Mouse (Mus musculus) urinary bladder, postnatal 10 days (tissue): ENCODE results near the gene Ptpn12.

ENCODE experiments used
- DNase-seq: peaks from one replicate; pipeline ENCODE4 v3.0.0; 2022; ENCODE audit warnings: low spot score

Ptpn12 gene

DNA sequence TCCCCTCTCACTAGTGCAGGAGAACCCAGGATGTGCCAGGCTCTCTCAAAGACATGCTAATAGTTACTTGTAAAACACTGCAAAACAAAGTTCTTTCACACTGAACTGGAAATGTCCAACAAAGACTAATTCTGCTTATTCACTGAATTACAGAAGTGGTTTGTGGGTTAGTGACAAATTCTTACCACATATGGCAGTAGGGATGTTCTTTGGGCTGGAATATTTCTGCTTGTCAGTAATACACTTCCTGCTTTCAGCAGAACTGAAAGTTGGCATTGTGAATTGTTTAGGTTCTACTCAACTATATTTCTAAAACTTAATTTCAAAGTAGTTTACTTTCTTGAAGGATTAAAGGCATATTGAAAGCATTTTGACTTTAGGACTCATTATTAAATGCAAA lies 25.5 kb downstream of the Ptpn12 start:
- DNase-seq, result no peak

DNA sequence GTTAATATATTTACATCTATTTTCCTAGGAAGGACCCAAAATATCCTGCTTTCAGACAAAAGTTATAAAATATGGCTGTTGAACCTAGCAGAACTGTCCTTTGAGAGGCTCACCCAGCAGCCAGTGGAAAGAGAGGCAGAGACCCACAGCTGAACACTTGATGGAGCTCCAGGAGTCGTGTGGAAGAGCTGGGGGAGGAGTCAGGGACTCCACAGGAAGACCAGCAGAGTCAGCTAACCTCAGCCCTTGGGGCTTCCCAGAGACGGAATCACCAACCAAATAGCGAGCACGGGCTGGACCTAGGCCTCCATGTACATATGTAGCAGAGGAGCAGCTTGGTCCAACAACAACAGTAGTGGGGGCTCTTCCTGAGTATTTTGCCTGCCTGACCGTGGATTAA lies 38.6 kb downstream of the Ptpn12 start:
- no peak for DNase-seq

DNA sequence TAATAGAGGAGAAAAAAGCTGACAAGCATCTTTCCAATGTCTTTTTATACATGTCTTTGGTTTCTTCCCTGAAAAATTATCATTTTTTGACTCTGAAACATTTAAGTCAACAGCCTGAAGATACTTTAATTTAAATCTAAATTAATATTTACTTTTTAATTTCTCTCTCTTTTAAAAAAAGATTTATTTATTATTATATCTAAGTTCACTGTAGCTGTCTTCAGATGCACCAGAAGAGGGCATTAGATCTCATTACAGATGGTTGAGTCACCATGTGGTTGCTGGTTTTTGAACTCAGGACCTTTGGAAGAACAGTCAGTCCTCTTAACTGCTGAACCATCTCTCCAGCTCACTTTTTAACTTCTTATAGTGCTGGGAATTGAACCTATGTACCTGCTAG lies 44.8 kb downstream of the Ptpn12 start:
- no peak for DNase-seq

DNA sequence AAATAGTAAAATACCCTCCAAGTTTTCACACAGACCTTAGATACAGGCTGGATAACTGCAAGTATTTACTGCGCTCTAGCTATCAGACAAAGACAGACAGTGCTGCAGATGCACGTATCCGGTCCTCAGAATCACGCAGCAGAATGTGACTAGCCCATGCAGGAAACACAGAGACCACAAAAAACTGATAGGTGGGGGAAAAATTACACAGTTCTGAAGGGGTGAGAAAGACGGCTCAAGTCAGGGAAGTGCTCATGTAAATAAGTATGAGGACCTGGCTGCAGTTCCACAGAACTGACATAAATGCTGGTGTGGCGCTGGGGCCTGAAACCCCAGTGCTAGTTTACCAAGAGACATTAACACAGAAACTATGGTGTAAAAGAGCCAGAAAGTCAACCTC lies 53.0 kb downstream of the Ptpn12 start:
- DNase-seq, result no peak

DNA sequence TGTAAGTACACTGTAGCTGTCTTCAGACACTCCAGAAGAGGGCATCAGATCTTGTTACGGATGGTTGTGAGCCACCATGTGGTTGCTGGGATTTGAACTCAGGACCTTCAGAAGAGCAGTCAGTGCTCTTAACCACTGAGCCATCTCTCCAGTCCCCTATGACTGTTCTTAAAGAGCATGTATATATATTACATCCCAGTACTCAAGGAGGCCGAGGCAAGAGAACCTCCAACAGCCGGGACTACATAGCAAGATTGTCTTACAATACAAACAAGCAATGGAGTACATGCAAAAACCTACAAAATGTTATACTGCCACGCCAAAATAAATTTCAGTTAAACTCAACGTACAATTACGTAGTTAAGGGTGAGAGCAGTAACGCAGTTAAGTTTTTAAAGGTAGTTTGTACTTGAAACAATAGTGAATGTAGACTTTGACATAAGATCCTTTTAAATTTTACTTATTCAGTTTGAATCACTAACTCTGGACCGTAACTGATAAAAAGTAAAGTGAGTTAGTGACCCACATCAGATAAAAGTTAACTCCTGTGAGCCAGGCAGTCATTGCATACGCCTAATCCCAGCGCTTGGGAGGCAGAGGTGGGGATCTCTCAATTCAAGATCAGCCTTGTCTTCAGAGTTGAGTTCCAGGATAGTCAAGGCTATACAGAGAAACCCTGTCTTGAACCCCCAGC lies 53.9 kb downstream of the Ptpn12 start:
- DNase-seq, result no peak

DNA sequence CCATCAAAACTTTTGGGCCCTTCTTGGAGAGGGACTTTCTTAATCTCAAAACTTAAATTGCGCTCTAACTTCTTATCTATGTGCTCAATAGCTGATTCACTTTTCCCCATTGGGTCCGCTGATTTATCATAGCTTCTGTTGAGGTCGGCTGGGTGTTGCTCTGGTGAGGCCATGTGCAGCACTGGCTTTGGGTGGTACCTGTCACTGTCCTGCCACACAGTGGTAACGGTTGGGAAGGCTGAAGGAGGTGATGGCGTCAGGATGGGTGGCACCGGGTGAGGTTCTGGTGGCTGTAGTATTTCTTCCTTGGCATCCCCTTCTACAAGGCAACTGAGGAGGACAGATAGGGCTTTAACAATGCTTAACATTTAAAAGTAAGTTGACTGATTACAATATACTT lies 57.3 kb downstream of the Ptpn12 start:
- DNase-seq, result no peak

DNA sequence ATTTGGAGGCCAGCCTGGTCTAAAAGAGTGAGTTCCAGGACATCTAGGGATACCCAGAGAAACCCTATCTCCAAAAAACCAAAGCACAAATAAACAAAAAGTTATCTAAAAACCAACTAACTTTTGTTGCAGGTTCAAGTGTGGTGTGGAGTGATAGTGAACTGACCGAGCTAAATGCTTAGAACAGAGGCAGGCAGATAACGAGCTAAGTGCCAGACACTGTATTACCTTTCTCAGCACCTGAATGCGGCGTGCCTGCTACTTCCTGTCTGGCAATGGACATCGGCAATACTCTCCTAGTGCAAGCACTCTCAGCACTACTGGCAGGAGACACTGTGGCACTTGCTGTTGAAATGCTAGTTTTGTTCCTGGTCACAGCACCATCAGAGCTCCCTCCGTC lies 58.2 kb downstream of the Ptpn12 start:
- no peak for DNase-seq

DNA sequence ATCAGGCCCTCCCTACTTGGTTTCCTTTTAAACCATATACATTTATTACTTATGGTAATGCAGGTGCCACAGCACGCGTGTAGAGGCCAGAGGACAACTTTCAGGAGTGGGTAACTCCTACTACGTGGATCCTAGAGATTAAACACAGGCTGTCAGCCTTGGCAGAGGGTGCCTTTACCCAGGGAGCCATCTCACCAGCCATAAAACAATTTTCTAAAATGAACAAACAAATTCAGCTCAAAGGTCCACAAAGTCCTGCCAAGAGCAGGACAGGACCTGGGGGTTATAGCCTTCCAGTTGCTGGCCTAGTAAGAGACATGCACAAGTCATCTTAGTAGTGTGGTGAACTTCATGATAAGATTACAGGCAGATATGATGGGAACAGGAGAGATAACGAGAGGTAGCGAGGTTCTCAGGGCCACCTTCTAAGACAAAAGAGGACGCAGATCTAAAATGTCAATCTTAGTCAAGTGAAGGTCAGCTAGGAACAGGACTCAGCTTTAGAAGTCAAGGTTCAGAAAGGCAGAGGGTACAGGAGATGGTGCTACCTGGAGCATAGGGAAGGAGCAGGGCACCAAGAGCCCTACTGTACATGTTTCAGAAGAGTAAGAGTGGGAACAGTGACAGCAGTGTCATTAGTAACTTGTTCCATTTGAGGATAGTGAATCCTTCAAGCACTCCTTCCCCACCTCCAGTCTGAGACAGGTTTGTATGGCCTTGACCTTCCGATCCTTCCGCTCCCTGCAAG lies 65.5 kb downstream of the Ptpn12 start:
- no peak for DNase-seq

DNA sequence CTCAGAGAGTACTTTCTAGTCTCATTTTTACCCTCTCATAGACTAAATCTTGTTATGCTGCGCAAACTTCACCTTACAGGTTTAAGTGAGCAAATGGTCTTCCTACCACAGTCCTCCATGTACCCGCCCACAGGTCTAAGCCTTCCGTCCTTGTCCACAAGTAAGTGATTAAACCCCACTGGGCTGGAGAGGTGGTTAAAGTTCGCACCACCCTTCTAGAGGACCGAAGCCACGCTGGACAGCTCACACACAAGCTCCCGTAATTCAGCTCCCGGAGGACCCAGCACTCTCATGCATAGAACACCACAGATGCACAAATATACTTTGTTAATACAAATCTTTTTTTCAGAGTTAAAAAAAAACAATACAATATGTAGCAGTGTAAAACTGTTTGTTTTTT lies 69.4 kb downstream of the Ptpn12 start:
- DNase-seq, result no peak

DNA sequence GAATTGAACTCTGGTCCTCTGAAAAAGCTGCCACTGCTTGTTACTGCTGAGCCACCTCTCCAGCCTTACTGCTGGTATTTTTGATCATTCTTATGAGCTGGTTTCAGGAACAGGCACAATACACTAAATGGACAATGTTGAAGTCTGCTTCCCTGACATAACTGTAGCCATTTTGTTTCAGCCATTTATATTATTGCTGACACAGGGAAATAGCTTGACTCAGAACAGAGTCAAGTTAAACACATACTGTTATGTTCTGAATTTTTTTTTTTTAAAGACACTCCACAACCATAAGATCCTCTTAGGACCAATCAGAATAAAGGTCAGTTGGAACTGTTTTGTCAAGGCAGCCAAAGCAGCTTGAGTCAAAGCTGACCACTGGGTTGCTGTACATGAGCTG lies 72.2 kb downstream of the Ptpn12 start:
- no peak for DNase-seq

DNA sequence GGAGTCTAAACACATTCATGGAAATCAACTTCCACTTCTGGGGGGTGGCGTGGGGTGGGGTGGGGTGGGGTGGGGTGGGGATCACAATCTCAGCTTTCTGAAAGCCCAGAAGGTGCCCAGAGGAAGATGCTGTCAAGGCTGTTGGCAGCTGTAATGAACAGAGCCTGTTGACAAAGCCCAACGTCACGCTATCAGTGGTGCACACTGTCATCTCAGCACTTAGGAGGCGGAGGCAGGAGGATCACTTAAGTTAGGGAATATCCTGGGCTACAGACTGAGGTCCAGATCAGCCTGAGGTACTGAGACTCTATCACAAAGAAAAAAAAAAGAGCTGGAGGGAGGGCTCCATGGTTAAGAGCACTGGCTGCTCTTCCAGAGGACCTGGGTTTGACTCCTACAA lies 81.0 kb downstream of the Ptpn12 start:
- no peak for DNase-seq

DNA sequence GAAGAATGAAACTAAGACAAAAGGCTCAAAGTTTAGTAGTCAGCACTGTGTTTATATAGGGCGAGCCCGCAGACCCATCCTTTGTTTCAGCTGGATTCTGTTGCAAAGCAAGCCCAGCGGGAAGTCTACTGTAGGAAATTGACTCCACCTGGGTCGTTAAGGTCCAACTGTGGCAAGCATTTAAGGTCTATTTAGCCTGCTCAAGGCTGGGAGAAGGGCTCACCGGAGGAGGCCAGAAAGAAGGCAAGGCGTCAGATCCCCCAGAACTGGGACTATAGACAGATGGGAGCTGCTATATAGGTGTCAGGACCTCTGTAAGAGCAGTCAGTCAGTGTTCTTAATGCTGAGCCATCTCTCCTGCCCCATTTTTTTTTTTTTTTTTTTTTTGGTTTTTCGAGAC lies 81.7 kb downstream of the Ptpn12 start:
- DNase-seq, result no peak

DNA sequence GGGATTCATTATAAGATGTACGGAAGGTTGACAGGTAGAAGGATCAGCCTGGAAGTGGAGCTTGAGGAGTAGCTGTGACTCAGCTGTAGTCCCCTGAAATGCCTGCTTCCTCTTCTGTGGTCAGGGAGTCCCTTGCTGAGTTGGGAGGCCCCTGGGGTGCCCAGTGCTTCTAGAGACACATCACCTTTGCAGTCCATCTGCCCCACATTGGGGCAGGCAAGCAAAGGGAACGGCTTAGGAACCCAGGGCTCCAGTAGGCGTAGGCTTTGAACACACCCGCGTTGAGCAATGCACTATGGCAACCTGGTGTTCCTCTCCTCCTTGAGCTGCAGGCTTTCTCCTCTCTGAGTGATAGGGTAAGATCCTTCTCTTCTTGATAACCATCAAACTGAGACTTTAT lies 82.6 kb downstream of the Ptpn12 start:
- no peak for DNase-seq

DNA sequence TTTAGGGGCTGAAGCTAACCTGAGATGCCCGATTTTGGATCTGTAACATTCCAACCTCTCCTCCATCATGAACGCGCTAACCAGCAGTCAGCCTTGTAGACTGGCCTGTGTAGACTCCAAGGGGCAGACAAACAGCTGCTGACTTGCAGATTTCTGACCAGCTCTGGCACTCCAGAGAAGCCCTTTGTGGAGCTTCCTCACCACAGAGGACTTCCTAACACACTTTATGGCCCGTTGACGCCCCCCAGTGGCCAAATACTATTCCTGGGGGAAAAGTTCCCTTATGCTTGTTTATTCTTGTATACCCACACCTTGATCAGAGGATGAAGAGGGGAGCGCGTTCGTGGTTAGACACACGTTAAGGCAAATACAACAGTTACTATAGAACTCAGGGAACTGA lies 86.7 kb downstream of the Ptpn12 start:
- no peak for DNase-seq

DNA sequence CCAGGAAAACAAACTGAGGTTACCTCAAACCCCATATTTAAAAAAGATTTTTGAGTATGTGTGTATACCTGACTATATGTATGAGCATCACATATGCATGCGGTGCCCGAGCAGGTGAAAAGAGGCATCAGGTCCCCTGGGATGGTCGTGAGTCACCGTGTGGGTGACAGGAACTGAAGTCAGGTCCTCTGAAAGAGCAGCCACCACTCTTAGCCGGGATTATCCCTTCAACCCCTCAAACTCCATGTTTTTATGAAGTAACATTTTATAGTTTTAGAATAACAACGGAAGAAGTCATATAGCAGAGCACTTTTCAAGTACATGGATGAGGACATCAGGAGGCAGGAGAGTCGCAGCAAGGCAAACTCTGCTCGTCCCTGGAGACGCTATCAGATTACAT lies 87.2 kb downstream of the Ptpn12 start:
- DNase-seq, result no peak

DNA sequence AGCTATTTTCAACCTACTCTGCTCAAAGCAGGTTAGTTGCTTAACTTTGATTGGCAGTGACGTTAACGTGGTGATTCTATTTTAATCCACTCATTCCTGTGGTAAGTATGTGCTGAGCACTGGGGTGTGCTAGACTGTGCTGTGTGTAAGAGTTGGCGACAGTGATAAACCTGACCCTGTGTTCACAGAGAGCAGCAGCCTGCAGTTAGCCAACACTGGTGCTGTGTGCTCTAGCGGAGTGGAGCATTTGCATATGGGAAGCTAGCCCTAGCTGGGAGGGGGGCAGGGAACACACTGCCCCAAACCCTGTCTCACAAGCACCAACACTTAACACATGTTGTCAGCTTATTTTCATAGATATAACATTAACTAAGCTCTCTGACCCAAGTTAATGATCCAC lies 87.8 kb downstream of the Ptpn12 start:
- DNase-seq, result no peak

DNA sequence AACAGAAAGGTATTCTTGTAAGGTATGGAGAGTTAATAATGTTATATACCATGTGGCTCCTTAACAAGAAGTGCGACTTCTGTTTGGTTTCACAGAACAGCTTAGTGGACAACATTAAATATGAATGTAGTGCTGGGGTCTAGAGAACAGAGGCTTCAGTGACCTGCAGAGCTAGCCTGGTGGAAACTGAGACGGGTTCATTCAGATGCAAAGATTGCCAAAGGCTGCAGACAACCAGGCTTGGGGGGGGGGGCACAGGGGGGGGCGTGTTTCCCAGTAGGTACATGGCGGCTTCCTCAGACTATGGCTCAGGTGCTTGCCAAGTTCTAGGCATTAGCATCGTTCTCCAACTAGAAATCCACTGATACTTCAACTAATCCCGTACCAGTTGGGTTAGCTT lies 91.3 kb downstream of the Ptpn12 start:
- no peak for DNase-seq

DNA sequence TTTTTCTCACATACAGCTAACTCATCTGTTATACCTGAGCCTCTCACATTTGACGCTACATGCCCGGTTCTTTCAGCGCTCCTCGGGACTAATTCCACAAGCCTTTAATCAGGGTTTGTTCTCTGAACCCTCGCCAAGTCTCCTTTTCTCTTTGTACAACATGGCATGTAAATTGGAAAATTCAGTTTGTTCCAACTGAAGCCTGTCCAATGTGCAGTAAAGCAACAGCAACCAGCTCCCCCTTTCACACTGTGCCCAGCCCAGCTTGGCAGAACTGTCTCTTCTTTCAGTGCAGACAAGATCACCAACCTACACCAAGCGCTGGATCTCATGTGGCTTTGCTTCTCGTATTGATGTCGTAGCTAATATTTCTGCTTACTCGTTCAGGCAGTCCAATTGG lies 92.4 kb downstream of the Ptpn12 start:
- no peak for DNase-seq

DNA sequence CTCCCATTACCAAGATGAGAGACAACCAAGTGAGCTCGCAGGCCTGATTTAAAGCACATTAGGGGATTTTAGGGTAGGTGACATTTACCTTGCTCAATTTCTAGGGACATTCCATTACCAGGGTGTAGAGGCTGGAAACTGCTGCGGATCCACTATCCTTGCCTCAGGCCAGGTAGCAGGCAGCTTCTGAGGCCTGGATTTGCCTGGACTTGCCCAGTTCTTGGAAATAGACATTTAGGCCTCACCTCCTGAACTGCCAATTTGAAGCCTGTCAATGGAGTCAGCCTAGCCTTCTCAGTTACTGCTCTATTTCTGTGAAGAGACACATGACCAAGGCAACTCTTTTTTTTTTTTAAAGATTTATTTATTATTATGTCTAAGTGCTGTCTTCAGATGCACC lies 94.8 kb downstream of the Ptpn12 start:
- no peak for DNase-seq

DNA sequence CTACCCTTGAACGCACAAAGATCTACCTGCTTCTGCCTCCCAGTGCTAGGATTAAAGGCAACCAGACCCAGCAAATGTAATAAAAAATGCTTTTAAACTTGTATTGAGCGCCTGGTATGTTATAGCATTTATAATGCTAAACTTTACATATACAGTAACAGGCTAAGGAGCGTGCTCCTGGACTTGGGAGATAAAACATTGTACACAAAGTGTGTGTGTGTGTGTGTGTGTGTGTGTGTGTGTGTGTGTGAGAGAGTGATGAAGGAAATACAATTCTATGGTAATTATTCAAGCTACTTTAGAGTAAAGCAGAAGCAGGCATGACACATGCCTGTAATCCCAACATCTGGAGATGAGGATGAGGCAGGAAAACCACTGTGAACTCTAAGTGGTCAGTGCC lies 99.4 kb downstream of the Ptpn12 start, which contains the start of gene Rsbn1l:
Rsbn1l (minus strand) TSS at position 101 of the 400 bp plus-strand sequence.
- DNase-seq, result no peak

DNA sequence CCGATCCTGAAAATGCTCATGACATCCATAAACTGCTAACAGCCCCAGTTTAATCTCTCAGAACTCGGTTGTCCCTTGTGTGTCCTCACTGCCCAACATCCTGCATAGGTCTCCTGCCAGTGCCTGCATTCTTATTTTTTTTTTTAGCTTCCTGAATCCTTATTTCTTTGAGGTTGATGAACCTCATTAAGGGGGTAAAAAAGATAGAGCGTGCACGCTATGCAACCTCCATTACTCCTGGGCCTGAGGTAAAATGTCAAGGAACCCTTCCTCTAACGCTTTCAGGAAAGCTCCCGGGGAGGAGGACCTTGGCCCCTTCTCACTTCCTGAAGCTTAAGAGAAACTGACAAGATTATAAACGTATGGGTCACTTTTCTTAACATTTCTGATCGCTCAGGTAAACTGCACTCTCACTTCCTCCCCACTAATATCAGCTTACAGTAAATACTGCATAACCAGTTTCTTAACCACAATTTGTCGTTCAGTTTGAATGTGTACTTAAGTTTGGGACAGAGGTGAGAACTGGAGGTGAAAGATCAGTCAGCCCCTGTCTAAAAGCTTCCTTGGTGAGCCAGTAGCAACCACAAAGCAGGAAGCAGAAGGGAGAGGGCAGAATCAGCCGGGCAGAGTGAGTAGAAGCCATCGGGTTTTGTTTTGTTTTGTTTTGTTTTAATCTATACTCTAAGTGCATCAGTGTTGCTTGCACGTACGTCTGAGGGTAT lies 100.4 kb downstream of the Ptpn12 start:
- no peak for DNase-seq

DNA sequence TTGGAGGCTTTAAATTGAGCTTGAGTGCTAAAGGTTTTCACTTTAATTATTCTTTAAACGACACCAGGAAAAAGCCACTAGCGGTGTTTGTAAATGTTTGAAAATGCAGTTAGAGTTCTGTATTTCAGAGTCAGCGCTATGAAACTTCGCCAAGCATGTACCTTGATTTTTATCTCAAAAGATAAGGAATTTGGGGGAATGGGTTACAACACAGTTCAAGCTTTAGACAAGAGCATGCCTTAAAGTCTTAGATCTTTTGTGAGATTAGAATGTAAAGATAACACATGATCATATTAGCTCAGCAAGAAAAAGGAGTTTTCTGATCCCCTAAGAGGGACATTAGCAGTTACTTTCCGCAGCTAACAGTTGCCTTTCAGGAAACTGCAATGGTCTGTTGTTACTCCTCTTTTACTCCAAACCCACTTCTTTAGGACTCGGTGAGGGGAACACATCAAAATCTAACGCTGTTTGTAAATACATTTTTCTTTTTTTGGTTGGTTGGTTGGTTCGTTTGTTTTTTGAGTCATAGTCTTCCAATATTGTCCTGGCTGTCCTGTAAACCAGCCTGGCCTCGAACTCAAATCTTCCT lies 103.3 kb downstream of the Ptpn12 start:
- no peak for DNase-seq
